Mouse (Mus musculus): ENCODE data around the gene Pdhx. TPM values are rescaled to one million over a fixed set of nuclear protein-coding genes. Genes with fewer than 3 reads are reported as not detected.

Gene Pdhx
- total and polyA plus RNA-seq, 2 experiments from 2014 or later, result 47.2 to 67.0 TPM

GRCm38 (mm10) chr2:103081706-103082105 is 8.4 kb upstream of the Pdhx start:
- Histone ChIP-seq H3K36me3 (ENCODE audit: insufficient read depth, low read length) (no peaks in the 10 kb centered on the region), H3K4me1 (ENCODE audit: insufficient read depth, low read length) (no peaks in the 10 kb centered on the region), H3K27me3 (ENCODE audit: insufficient read depth, low read length) (no peaks in the 10 kb centered on the region), H3K4me3 (ENCODE audit: low read length) (no peak overlapping the region), H3K4me2 (ENCODE audit: low read depth, low read length) (no peak overlapping the region), H3K9ac (replicated peaks; ENCODE audit: low read length) (no peak overlapping the region), H3K27ac (no peak overlapping the region), H3K9me3 (ENCODE audit: low read length) (no peaks in the 10 kb centered on the region)
- ATAC-seq (no peak), DNase-seq (ENCODE audit: low spot score) (no peak)
- no peak for TF ChIP-seq CTCF (IDR thresholded peaks at IDR 0.05; ENCODE audit: low read depth)
- 82% methylated on average over 5 of the region's 5 CpGs for WGBS

- H3K27me3 ChIP-seq (ENCODE audit: insufficient read depth, low read length), result no peaks in the 10 kb centered on the region
- TF ChIP-seq CTCF (IDR thresholded peaks at IDR 0.05; ENCODE audit: low read depth), result no peak
- H3K4me2 ChIP-seq (ENCODE audit: low read depth, low read length), result no peak overlapping the region
Measured at GRCm38 (mm10) chr2:103081117-103081516, 7.8 kb upstream of the Pdhx start.

GRCm38 (mm10) chr2:103070586-103070985 is 2.7 kb downstream of the Pdhx start:
- Histone ChIP-seq H3K4me2 (ENCODE audit: low read depth, low read length) (no peak overlapping the region), H3K9ac (replicated peaks; ENCODE audit: low read length) (no peak overlapping the region), H3K36me3 (ENCODE audit: insufficient read depth, low read length) (no peaks in the 10 kb centered on the region), H3K4me3 (ENCODE audit: low read length) (no peak overlapping the region), H3K27me3 (ENCODE audit: insufficient read depth, low read length) (no peaks in the 10 kb centered on the region), H3K4me1 (ENCODE audit: insufficient read depth, low read length) (peaks cover 6% of the 10 kb centered on the region), H3K27ac (no peak overlapping the region), H3K9me3 (ENCODE audit: low read length) (no peaks in the 10 kb centered on the region)
- TF ChIP-seq CTCF (IDR thresholded peaks at IDR 0.05; ENCODE audit: low read depth), result no peak
- WGBS, result 87% methylated on average over 3 of the region's 3 CpGs
- no peak for DNase-seq (ENCODE audit: low spot score)
- no peak for ATAC-seq

More at GRCm38 (mm10) chr2:103081117-103081516, 7.8 kb upstream of the Pdhx start:
- H3K27ac ChIP-seq, result no peak overlapping the region
- H3K9me3 ChIP-seq (ENCODE audit: low read length), result no peaks in the 10 kb centered on the region
- no peaks in the 10 kb centered on the region for H3K4me1 ChIP-seq (ENCODE audit: insufficient read depth, low read length)
- H3K9ac ChIP-seq (replicated peaks; ENCODE audit: low read length), result no peak overlapping the region
- no peak for ATAC-seq
- no peak overlapping the region for H3K4me3 ChIP-seq (ENCODE audit: low read length)
- 68% methylated on average over 6 of the region's 6 CpGs for WGBS
- no peak for DNase-seq (ENCODE audit: low spot score)
- H3K36me3 ChIP-seq (ENCODE audit: insufficient read depth, low read length), result no peaks in the 10 kb centered on the region

- Histone ChIP-seq H3K4me1 (ENCODE audit: insufficient read depth, low read length) (peaks cover 6% of the 10 kb centered on the region), H3K9ac (replicated peaks; ENCODE audit: low read length) (no peak overlapping the region)
Measured at GRCm38 (mm10) chr2:103069752-103070405, 3.4 kb downstream of the Pdhx start.

GRCm38 (mm10) chr2:103068602-103069001 is 4.7 kb downstream of the Pdhx start:
- ATAC-seq (no peak), DNase-seq (ENCODE audit: low spot score) (no peak)
- 95% methylated on average over 1 of the region's 1 CpGs for WGBS
- Histone ChIP-seq H3K9me3 (ENCODE audit: low read length) (no peaks in the 10 kb centered on the region), H3K27me3 (ENCODE audit: insufficient read depth, low read length) (no peaks in the 10 kb centered on the region), H3K27ac (no peak overlapping the region), H3K4me3 (ENCODE audit: low read length) (no peak overlapping the region), H3K4me1 (ENCODE audit: insufficient read depth, low read length) (peaks cover 6% of the 10 kb centered on the region), H3K9ac (replicated peaks; ENCODE audit: low read length) (no peak overlapping the region), H3K4me2 (ENCODE audit: low read depth, low read length) (no peak overlapping the region), H3K36me3 (ENCODE audit: insufficient read depth, low read length) (no peaks in the 10 kb centered on the region)
- TF ChIP-seq CTCF (IDR thresholded peaks at IDR 0.05; ENCODE audit: low read depth), result no peak

More at GRCm38 (mm10) chr2:103069752-103070405, 3.4 kb downstream of the Pdhx start:
- no peak overlapping the region for H3K4me2 ChIP-seq (ENCODE audit: low read depth, low read length)
- H3K9me3 ChIP-seq (ENCODE audit: low read length), result no peaks in the 10 kb centered on the region
- H3K27me3 ChIP-seq (ENCODE audit: insufficient read depth, low read length), result no peaks in the 10 kb centered on the region
- no peak for ATAC-seq
- WGBS, result 88% methylated on average over 5 of the region's 5 CpGs
- H3K27ac ChIP-seq, result no peak overlapping the region
- DNase-seq (ENCODE audit: low spot score), result no peak
- no peaks in the 10 kb centered on the region for H3K36me3 ChIP-seq (ENCODE audit: insufficient read depth, low read length)
- no peak for TF ChIP-seq CTCF (IDR thresholded peaks at IDR 0.05; ENCODE audit: low read depth)
- no peak overlapping the region for H3K4me3 ChIP-seq (ENCODE audit: low read length)

GRCm38 (mm10) chr2:103067552-103068207 is 5.6 kb downstream of the Pdhx start:
- no peaks in the 10 kb centered on the region for H3K9me3 ChIP-seq (ENCODE audit: low read length)
- ATAC-seq (no peak), DNase-seq (ENCODE audit: low spot score) (no peak)
- TF ChIP-seq CTCF (IDR thresholded peaks at IDR 0.05; ENCODE audit: low read depth), result no peak
- 94% methylated on average over 2 of the region's 2 CpGs for WGBS
- no peak overlapping the region for H3K4me2 ChIP-seq (ENCODE audit: low read depth, low read length)
- no peaks in the 10 kb centered on the region for H3K36me3 ChIP-seq (ENCODE audit: insufficient read depth, low read length)
- H3K4me3 ChIP-seq (ENCODE audit: low read length), result no peak overlapping the region
- H3K27ac ChIP-seq, result no peak overlapping the region
- peaks cover 6% of the 10 kb centered on the region for H3K4me1 ChIP-seq (ENCODE audit: insufficient read depth, low read length)
- no peak overlapping the region for H3K9ac ChIP-seq (replicated peaks; ENCODE audit: low read length)
- H3K27me3 ChIP-seq (ENCODE audit: insufficient read depth, low read length), result no peaks in the 10 kb centered on the region

Data from hindbrain, postnatal 0 days (tissue).